Mouse (Mus musculus) CD4-positive helper T cell, adult 2 months (primary cell): ENCODE measurements around the gene Btbd35f11.
"Not testable (repeated sequence)": the region's sequence is repeated elsewhere in the genome, so short reads cannot be mapped to it uniquely, and the experiment has no call there.

Source experiments
- DNase-seq: peaks from one replicate; pipeline ENCODE4 v3.0.0-alpha.2; 2012; ENCODE audit warnings: low read depth, missing footprints, low spot score

Btbd35f11 gene

GRCm38 (mm10) chrX:3443590-3443989 lies at the start of gene Btbd35f11:
Gene Btbd35f11, minus strand, starts transcription at chrX:3443690.
- DNase-seq = not testable (repeated sequence)

GRCm38 (mm10) chrX:3409946-3410345 lies 33.5 kb downstream of the Btbd35f11 start:
- DNase-seq = not testable (repeated sequence)
